Mouse (Mus musculus) hindbrain, postnatal 0 days (tissue): ENCODE measurements at regions not wholly inside any gene's neighbourhood (a gene's known extent, or its start where the extent isn't known, plus 50 kb on each side); places are given as distances from the start of the nearest gene placed in this dataset.
"Not testable (repeated sequence)": the region's sequence is repeated elsewhere in the genome, so short reads cannot be mapped to it uniquely, and the experiment has no call there.

ENCODE experiments used
- ATAC-seq: fragments of 200-750 bp; cut with Nextera tagmentation; 2 replicates; pipeline ENCODE4 v1.8.0; 2017; ENCODE audit warnings: mild to moderate bottlenecking, moderate TSS enrichment, moderate library complexity
- DNase-seq: peaks from one replicate; pipeline ENCODE4 v3.0.0-alpha.2; 2015; ENCODE audit warnings: low spot score
- H3K27ac ChIP-seq: fragments of 300-500 bp; sonication (generic); 2 replicates; pipeline ENCODE4 v1.5.1; 2014; ENCODE audit warnings: mild to moderate bottlenecking
- H3K27me3 ChIP-seq: fragments of 300-500 bp; sonication (generic); 2 replicates; pipeline ENCODE4 v1.6.1; 2014; ENCODE audit warnings: low read length, mixed read lengths; ENCODE audit not compliant: insufficient read depth
- H3K36me3 ChIP-seq: fragments of 300-500 bp; sonication (generic); 2 replicates; pipeline ENCODE4 v1.6.1; 2014; ENCODE audit warnings: low read length, mixed read lengths; ENCODE audit not compliant: insufficient read depth
- H3K4me1 ChIP-seq: fragments of 300-500 bp; sonication (generic); 2 replicates; pipeline ENCODE4 v1.6.1; 2014; ENCODE audit warnings: antibody characterized with exemption, low read length, mixed read lengths; ENCODE audit not compliant: insufficient read depth
- H3K4me2 ChIP-seq: fragments of 300-500 bp; sonication (generic); 2 replicates; pipeline ENCODE4 v1.6.1; 2014; ENCODE audit warnings: low read depth, mild to moderate bottlenecking, low read length, moderate library complexity, mixed read lengths
- H3K4me3 ChIP-seq: fragments of 300-500 bp; sonication (generic); 2 replicates; pipeline ENCODE4 v1.5.1; 2014; ENCODE audit warnings: low read length
- H3K9ac ChIP-seq: fragments of 300-500 bp; sonication (generic); replicated peaks from 2 replicates; pipeline ENCODE4 v1.6.1; 2014; ENCODE audit warnings: mild to moderate bottlenecking, low read length, moderate library complexity, mixed read lengths
- H3K9me3 ChIP-seq: fragments of 300-500 bp; sonication (generic); 2 replicates; pipeline ENCODE4 v1.6.1; 2016; ENCODE audit warnings: low read length, mixed read lengths
- CTCF ChIP-seq: IDR thresholded peaks from 2 replicates; pipeline ENCODE4 v1.5.1; 2016; ENCODE audit warnings: antibody characterized with exemption, control low read depth, low read depth
- WGBS: fragments of 180-500 bp; shearing (Covaris S2); extraction: QIAGEN DNeasy Blood & Tissue Kit; methylation state at CpG from one replicate; pipeline ENCODE4 v1.1.7; 2014; 5-methylcytosine and 5-hydroxymethylcytosine counted together

DNA sequence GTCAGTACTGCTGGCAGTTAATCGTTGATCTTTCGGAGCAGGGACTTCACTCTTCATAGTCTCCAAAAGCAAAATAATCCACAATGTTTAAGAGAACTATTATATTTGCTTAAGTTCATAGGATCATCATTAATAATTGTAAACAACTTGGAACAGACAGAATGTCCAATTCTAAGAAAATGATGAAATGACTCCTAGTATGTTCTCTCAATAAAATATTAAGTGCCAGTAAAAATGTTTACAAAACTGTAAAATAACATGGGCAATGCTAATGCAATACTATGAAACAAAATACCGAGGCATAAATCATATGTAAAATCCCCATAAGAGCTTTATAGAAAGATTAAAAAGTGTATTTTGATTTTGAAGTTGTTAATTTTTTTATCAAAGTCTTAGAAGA lies 1994.8 kb downstream of the 9330182O14Rik start:
- Histone ChIP-seq H3K4me1 (no peaks in the 10 kb centered on the region), H3K9me3 (no peaks in the 10 kb centered on the region), H3K9ac (no peak overlapping the region), H3K36me3 (no peaks in the 10 kb centered on the region), H3K4me3 (no peak overlapping the region), H3K27me3 (no peaks in the 10 kb centered on the region), H3K27ac (no peak overlapping the region), H3K4me2 (no peak overlapping the region)
- ATAC-seq (no peak), DNase-seq (no peak)
- no peak for TF ChIP-seq CTCF
- 91% methylated on average over 3 of the region's 3 CpGs for WGBS

DNA sequence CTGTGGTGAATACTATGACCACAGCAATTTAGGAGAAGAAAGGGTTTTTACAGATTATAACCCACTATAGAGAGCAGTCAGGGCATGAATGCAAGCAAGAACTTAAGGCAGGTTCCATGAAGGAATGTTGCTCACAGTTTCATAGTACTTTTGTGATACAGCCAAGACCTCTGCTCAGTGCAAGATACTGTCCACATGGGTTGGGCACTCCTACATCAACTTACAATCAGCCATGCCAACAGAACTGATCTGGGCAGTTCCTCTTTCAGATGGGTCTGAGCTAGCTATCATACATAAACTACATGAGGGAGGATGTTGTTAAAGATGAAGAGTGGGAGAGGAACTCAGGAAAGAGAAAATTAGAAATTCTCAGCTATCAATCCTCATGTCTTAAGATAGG lies 2032.4 kb downstream of the 9330182O14Rik start:
- ATAC-seq (no peak), DNase-seq (no peak)
- no peak overlapping the region for H3K4me2 ChIP-seq
- no peaks in the 10 kb centered on the region for H3K27me3 ChIP-seq
- TF ChIP-seq CTCF, result no peak
- H3K27ac ChIP-seq, result no peak overlapping the region
- H3K9ac ChIP-seq, result no peak overlapping the region
- H3K9me3 ChIP-seq, result no peaks in the 10 kb centered on the region
- no peaks in the 10 kb centered on the region for H3K36me3 ChIP-seq
- no peak overlapping the region for H3K4me3 ChIP-seq
- no peaks in the 10 kb centered on the region for H3K4me1 ChIP-seq

DNA sequence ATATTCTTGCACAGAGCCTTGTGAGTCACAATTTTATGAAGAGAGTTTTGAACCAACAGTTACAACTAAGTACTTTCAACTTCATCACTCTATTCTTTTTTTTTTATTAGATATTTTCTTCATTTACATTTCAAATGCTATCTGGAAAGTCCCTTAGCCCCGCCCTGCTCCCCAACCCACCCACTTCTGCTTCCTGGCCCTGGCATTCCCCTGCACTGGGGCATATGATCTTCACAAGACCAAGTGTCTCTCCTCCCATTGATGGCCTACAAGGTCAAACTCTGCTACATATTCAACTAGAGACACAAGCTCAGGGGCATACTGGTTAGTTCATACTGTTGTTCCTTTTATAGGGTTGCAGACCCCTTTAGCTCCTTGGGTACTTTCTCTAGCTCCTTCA lies 2043.6 kb downstream of the 9330182O14Rik start:
- not testable (repeated sequence) for H3K36me3 ChIP-seq, H3K4me2 ChIP-seq, H3K27me3 ChIP-seq, H3K9ac ChIP-seq, H3K27ac ChIP-seq, H3K9me3 ChIP-seq, DNase-seq, H3K4me1 ChIP-seq, H3K4me3 ChIP-seq, ATAC-seq
- WGBS, result 96% methylated on average over 1 of the region's 1 CpGs

- ATAC-seq (peak; percentile 83), DNase-seq (peak; percentile 71)
- H3K9ac ChIP-seq, result no peak overlapping the region
- H3K36me3 ChIP-seq, result no peaks in the 10 kb centered on the region
- H3K4me1 ChIP-seq, result no peaks in the 10 kb centered on the region
- WGBS, result 30% methylated on average over 5 of the region's 5 CpGs
- no peaks in the 10 kb centered on the region for H3K9me3 ChIP-seq
- TF ChIP-seq CTCF, result peak; percentile 63
- H3K27me3 ChIP-seq, result no peaks in the 10 kb centered on the region
- H3K4me2 ChIP-seq, result no peak overlapping the region
- H3K4me3 ChIP-seq, result no peak overlapping the region
- H3K27ac ChIP-seq, result no peak overlapping the region
Observed at GRCm38 (mm10) chr15:42207187-42207846, 2073.2 kb downstream of the 9330182O14Rik start.

GRCm38 (mm10) chr15:42219496-42219895 lies 2085.3 kb downstream of the 9330182O14Rik start:
- ATAC-seq, result no peak
- 87% methylated on average over 11 of the region's 11 CpGs for WGBS

GRCm38 (mm10) chr15:42220005-42220404 lies 2085.8 kb downstream of the 9330182O14Rik start:
- Histone ChIP-seq H3K36me3 (no peaks in the 10 kb centered on the region), H3K4me1 (no peaks in the 10 kb centered on the region), H3K27ac (no peak overlapping the region), H3K9me3 (no peaks in the 10 kb centered on the region), H3K4me2 (no peak overlapping the region), H3K27me3 (no peaks in the 10 kb centered on the region), H3K9ac (no peak overlapping the region), H3K4me3 (no peak overlapping the region)
- no peak for DNase-seq
- ATAC-seq, result no peak
- 76% methylated on average over 3 of the region's 3 CpGs for WGBS
- TF ChIP-seq CTCF, result no peak

More at GRCm38 (mm10) chr15:42219496-42219895, 2085.3 kb downstream of the 9330182O14Rik start:
- Histone ChIP-seq H3K4me1 (no peaks in the 10 kb centered on the region), H3K9ac (no peak overlapping the region), H3K36me3 (no peaks in the 10 kb centered on the region), H3K9me3 (no peaks in the 10 kb centered on the region), H3K27me3 (no peaks in the 10 kb centered on the region), H3K4me2 (no peak overlapping the region), H3K27ac (no peak overlapping the region), H3K4me3 (no peak overlapping the region)
- no peak for TF ChIP-seq CTCF
- DNase-seq, result no peak

DNA sequence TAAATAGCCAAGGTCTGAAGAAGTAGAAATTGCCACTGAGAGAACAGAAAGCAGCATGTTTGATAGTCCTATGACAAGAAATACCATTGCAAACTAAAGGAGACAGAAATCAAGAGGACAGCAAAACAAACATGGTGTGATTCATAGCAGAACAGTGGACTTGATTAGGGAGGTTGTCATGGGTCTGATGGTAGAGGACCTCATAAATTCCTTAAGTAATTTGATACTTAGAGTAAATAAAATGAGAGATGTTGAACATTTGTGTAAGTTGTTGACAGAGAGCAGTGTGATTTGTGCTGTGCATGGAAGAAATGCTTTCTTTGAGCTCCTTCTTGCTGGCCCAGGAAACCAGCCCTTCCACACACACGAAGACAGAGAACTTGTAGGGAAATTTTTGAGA lies 2090.8 kb downstream of the 9330182O14Rik start:
- H3K4me1 ChIP-seq, result no peaks in the 10 kb centered on the region
- no peaks in the 10 kb centered on the region for H3K36me3 ChIP-seq
- no peak for TF ChIP-seq CTCF
- ATAC-seq (no peak), DNase-seq (no peak)
- H3K4me2 ChIP-seq, result no peak overlapping the region
- no peak overlapping the region for H3K27ac ChIP-seq
- 75% methylated on average over 1 of the region's 1 CpGs for WGBS
- no peak overlapping the region for H3K9ac ChIP-seq
- no peaks in the 10 kb centered on the region for H3K9me3 ChIP-seq
- H3K27me3 ChIP-seq, result no peaks in the 10 kb centered on the region
- no peak overlapping the region for H3K4me3 ChIP-seq
